8 mouse cellular contexts compared by ENCODE assay signal in the genomic region with DNA sequence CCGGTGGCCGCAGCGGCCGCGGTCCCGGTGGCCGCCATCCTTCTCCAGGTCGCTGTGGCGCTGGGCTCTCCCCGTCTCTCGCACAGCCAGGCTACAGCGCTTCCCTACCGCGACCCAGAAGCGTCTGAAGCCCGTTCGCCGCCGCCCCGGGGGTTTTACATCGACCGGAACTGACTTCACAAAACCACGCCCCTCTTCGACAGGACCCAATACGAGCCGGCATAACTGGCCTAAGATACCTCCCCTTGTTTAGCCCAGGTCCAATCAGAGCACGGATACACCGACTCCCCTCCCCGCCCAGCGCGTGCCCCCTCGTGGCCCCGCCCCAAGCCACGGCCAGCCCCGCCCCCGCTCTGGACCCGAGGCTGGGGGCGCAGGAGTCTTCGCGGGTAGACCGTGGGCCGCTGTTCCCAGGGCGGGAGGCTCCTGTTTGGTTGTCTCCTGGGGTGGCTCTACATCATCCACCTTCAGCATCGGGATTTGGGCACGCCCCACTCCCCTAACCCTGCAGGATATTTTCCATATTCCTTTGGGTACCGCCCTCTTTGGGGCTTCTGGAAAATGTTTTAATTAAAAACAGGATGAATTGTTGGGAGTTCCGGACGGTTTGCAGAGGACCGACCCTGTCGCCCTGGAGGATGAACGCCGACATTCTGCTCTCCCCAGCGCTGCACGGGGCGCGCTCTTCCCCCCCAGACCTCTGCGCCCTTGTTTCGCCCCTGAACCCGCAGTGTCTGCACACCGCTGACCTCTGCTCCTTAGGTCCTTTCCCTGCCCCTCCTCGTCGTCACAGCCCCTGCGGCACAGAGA. TPM values are rescaled to one million over a fixed set of nuclear protein-coding genes. Genes with fewer than 3 reads are reported as not detected.
DNase-seq lines count a peak whose midpoint lies in the region; ATAC-seq and TF ChIP-seq lines count a peak whose summit lies in the region.

A gene (minus strand): TSS at position 126 of the 810 bp plus-strand sequence.

- peak within 1 kb of the TSS; percentile 88 for H3K4me3 ChIP-seq in hindbrain, embryonic 10.5 days
- H3K4me3 ChIP-seq in lung, postnatal 0 days (ENCODE audit: low read depth, low read length), result peak within 1 kb of the TSS; percentile 94

- peak within 1 kb of the TSS; percentile 79 for H3K9ac ChIP-seq in lung, postnatal 0 days (replicated peaks; ENCODE audit: low read depth)

- TF ChIP-seq EP300 in lung, postnatal 0 days (IDR thresholded peaks at IDR 0.05), result peak; percentile 8; the same call in 1 of the 2 replicates

- ATAC-seq in frontal cortex, adult (ENCODE audit: low TSS enrichment), result peak; percentile 96
- peak; percentile 99 for ATAC-seq in lung, postnatal 0 days

- no peaks in the 10 kb centered on the region for H3K36me3 ChIP-seq in hindbrain, embryonic 10.5 days
- H3K36me3 ChIP-seq in lung, postnatal 0 days (ENCODE audit: insufficient read depth, low read length), result no peaks in the 10 kb centered on the region

- H3K4me2 ChIP-seq in lung, postnatal 0 days (replicated peaks; ENCODE audit: low read depth, low read length), result peak within 1 kb of the TSS; percentile 78

- H3K4me1 ChIP-seq in hindbrain, embryonic 10.5 days (replicated peaks), result peaks cover 29% of the 10 kb centered on the region
- no peaks in the 10 kb centered on the region for H3K4me1 ChIP-seq in lung, postnatal 0 days (ENCODE audit: insufficient read depth, low read depth, low read length)

- no peaks in the 10 kb centered on the region for H3K9me3 ChIP-seq in hindbrain, embryonic 10.5 days
- no peaks in the 10 kb centered on the region for H3K9me3 ChIP-seq in lung, postnatal 0 days (ENCODE audit: low read length)

- H3K27me3 ChIP-seq in hindbrain, embryonic 10.5 days (ENCODE audit: insufficient read depth, poor library complexity, severe bottlenecking), result no peaks in the 10 kb centered on the region
- no peaks in the 10 kb centered on the region for H3K27me3 ChIP-seq in lung, postnatal 0 days (replicated peaks; ENCODE audit: insufficient read depth, low read length)

- H3K27ac ChIP-seq in hindbrain, embryonic 10.5 days, result peak within 1 kb of the TSS; percentile 95
- H3K27ac ChIP-seq in lung, postnatal 0 days (ENCODE audit: low read length), result peak within 1 kb of the TSS; percentile 87

- under 1% methylated on average over 63 of the region's 63 CpGs for WGBS in hindbrain, embryonic 10.5 days
- whole genome bisulfite sequencing in lung, postnatal 0 days, result under 1% methylated on average over 63 of the region's 63 CpGs

- DNase-seq in MN1 (ENCODE audit: low spot score), result peak; percentile 96
- DNase-seq in cerebellum, adult 9-10 months, result peak; percentile 99
- peak; percentile 98 for DNase-seq in hindbrain, embryonic 10.5 days (ENCODE audit: low spot score)
- DNase-seq in layer of hippocampus, adult 9-11 months, result peak; percentile 99
- peak; percentile 100 for DNase-seq in lung, postnatal 0 days (ENCODE audit: low spot score)
- DNase-seq in ovary, postnatal 14 days (ENCODE audit: low spot score), result peak; percentile 98
- DNase-seq in thymus, postnatal 14 days, result peak; percentile 98

- TF ChIP-seq CTCF in lung, postnatal 0 days (IDR thresholded peaks at IDR 0.05), result peak; percentile 13

RNA-seq across cellular contexts. Expression of the gene that starts here (rescaled TPM):
- 220 and 243 TPM in 2 replicates for polyA plus RNA-seq in hindbrain, embryonic 10.5 days (2016; fragmentation: Nextera tagmentation; extraction: Ambion mirVana)
- polyA plus RNA-seq in lung, postnatal 0 days (2015; fragmentation: Nextera tagmentation; extraction: Ambion mirVana), result 523 and 525 TPM in 2 replicates

Comparison
In these comparisons a context has a peak if more than half of its experiments do, and no peak if none do; other contexts are left out.
1. Peak in every context shown above with its lines: DNase-seq, ATAC-seq, H3K4me3 ChIP-seq and H3K27ac ChIP-seq.